Mouse (Mus musculus) olfactory bulb, adult 2 months (tissue): Measurements from ENCODE around the gene Upk3b.

Experiments
- CTCF ChIP-seq: fragments of 200-500 bp; IDR thresholded peaks from 2 replicates; pipeline ENCODE4 v1.5.1; 2012; ENCODE audit warnings: low read depth, mild to moderate bottlenecking, low read length, moderate library complexity; ENCODE audit not compliant: insufficient read depth
- POLR2A ChIP-seq: fragments of 200-500 bp; IDR thresholded peaks from 2 replicates; pipeline ENCODE4 v1.6.1; 2012; ENCODE audit warnings: mild to moderate bottlenecking, low read depth, low read length, moderate library complexity; ENCODE audit not compliant: insufficient read depth

DNA sequence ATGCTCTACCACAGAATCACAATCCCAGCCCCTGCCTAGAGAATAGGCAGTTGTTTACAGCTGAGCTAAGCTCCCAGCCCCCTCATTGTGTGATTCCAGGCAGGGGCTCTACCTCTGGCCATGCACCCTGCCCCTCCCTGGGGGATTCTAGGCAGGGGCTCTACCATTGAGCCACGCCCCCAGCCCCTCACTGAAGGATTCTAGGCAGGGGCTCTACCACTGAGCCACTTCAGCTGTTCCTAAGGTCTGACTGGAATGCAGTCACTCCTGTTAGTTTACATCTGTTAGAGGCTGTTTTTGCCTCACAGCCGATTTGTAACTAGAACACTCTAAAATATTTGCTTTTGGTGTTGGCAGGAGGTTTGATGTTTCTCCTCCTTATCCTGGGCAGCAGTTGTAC lies 36.0 kb upstream of the Upk3b start:
- no peak for TF ChIP-seq CTCF
- TF ChIP-seq POLR2A, result no peak
